Mouse (Mus musculus): ENCODE data around the gene Caprin2.
A peak's percentile ranks its signal among the peaks of the same experiment; 100 is the strongest.

Caprin2 gene

DNA sequence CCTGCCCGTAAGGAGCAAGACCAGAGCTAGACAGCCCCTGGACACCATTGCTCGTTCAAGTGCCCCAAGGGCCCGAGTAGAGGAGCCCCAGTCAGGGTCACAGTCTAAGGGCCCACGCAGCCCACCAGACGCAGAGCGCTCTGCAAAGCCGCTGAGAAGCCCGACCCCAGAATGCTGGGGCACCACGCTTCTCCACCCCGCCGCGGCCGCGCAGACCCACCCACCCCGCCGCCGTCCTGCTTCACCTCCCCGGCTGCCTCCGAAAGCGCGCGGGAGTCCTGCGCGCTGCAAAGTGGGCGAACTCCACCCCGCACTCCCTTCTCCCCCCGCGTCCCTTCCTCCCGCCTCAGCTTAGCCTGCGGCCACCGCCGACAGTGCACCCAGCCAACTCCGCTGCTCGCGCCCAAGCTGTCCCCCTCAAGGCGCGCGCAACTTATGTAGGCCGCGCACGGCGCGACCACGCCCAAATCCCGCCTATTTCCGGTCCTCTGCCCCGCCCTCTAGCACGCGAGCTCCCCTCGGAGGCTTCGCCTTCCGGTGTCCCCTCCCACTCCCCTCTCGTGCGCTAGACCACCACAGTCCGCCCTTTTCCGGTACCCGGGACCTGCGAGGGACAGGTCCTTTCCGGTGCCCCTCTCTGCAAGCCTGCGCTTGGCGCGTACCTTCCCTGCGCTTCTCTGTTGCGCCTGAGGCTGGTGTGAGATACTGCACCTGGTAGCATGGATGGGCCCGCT, at the start of gene Caprin2:
Caprin2 (minus strand) TSS at position 465 of the 734 bp plus-strand sequence.
- peak; percentile 95 for DNase-seq (ENCODE audit: low read depth, low spot score)

DNA sequence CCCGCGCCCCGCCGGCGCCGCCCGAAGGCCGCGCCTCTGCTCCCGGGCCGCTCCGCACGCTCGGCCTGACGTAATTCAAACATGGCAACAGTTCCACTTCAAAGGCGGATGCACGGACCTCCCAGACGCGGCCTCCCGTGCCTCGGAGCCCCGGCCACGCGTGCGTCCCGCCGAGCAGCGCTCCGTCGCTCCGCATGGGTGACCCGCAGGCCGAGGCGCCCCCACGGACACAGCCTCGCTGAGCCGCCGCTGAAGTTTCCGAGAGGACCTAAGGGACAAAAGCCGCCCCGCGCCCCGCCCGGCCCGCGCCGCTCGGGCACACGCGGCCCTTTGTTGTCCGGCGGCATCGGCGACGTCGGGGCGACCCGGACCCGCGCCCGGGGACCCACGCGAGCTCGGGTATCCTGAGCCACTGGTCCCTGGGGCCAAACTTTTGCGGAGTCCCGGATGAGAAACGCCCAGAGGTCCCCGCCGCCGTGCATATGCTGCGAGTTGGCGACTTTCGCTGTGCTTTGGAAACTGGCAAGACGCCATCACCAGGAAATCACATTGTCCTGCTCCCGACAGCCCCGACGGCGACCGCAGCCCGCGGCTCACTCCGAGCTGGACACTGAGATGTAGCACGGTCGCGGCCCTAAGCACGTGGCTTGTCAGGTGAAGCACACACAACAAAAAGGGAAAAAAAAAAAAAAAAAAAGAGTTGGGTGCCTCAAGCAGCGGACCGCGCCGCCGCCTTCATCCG, 48.9 kb upstream of the Caprin2 start:
- DNase-seq (ENCODE audit: low read depth, low spot score): peak; percentile 81

- no peak for DNase-seq (ENCODE audit: low read depth, low spot score)
These were observed 48.3 kb upstream of the Caprin2 start for GRCm38 (mm10) chr6:148944344-148944766.

- DNase-seq (ENCODE audit: low read depth, low spot score): no peak
These were observed 47.7 kb upstream of the Caprin2 start for GRCm38 (mm10) chr6:148943695-148944094.

DNA sequence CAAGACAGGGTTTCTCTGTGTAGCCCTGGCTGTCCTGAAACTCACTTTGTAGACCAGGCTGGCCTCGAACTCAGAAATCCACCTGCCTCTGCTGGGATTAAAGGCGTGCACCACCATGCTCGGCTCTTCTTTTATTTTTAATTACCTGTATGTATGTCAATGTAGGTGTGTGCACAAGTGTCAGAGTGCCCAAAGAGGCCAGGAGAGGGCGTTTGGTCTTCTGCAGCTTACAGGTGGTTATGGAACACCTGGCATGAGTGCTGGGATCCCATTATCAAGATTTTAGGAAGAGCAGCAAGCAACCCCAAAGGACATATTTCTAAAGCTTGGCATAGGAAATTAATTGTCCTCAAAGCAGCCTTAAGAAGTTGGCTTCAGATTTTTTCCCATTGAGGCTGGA, 46.4 kb upstream of the Caprin2 start:
- peak; percentile 30 for DNase-seq (ENCODE audit: low read depth, low spot score)

GRCm38 (mm10) chr6:148941880-148942279, 45.8 kb upstream of the Caprin2 start:
- no peak for DNase-seq (ENCODE audit: low read depth, low spot score)

GRCm38 (mm10) chr6:148940383-148940782, 44.3 kb upstream of the Caprin2 start:
- DNase-seq (ENCODE audit: low read depth, low spot score): peak; percentile 51

DNA sequence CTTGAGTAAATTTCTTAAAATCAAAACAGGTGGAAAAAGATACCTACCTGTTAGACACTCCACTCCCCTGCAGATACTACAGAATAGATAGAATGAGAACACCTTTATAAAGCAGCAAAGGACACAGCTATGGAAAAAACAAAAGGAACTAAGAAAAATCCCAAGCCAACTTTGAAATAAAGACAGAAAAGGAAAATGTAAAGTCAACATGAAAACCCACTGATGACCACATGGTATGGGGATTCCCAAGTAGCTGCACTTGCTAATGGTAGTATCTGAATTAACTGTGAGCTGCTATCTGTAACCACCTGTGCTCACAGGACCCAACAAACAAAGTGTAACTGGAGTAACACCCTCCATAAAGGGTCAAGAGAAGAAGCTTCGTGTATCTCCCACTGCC, 41.7 kb upstream of the Caprin2 start:
- DNase-seq (ENCODE audit: low read depth, low spot score): no peak

DNA sequence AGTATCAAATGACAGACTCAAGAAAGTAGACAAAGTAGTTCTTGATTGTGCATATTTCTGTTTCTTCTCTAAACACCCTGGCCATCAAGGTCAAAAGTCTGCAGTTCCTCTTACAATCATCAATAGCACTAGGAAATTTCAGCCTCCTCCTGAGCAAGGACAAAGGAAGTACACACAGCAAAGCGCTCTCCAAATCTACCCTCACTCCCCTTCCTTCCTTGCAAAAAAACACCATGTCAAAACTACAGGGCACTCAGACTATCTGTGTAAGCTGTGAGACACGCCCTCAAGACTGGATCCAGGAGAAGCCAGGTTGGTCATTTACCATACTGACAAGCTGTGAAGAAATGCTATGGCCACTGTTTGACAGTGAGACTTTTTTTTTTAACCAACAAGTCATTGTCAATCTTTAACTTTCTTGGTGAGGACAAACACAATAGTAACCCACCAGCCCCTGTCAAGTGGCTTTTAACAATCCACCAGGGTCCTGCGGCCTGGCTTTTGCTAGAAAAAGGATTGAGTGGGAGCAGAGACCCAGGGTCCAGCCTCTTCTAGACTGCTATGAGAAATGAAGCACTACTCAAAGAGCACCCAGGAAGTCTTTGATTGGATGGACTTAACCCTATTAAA, 39.0 kb upstream of the Caprin2 start:
- no peak for DNase-seq (ENCODE audit: low read depth, low spot score)

GRCm38 (mm10) chr6:148931281-148931680, 35.2 kb upstream of the Caprin2 start:
- DNase-seq (ENCODE audit: low read depth, low spot score): peak; percentile 49

DNA sequence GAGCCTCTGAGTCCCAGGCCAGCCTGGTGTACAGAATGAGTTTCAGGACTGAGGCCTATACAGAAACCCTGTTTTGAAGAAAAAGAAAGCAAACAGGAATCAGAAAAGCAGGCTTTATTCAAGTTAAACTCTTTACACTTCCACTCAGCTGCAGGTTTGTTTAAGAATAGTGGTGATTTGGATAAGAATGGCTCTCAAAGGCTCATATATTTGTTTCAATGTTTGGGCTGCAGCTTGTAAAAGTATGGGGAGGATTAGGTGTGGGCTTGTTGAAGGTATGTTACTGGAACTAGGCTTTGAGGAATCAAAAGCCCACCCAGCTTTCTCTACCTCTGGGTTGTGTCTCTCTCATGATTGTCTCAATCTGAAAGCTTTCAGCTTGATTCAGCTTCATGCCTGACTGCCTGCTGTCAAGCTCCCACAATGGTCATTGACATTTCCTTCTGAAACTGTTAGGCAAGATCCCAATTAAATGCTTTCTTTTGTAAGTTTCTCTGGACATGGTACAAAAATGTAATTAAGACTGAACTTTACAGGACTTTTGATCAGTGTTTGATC, 22.9 kb upstream of the Caprin2 start:
- DNase-seq (ENCODE audit: low read depth, low spot score): no peak

DNA sequence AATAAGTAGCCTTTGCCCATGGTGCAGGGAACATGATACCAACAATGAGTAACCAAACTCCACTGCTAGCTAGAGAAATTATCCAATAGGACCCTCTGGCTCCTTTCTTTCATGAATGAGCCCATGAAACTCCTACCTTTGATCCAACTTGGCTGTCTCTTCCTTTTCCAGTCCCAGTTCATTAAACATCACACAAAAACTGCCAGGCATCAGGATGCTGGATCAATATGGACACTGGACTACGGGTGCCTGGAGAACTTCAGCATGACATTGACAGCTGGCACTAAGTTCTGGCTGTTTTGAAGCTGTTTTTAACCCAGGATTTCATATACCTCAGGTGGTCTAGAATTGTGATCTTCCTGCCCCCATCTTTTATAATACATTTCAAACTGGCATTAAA, 21.6 kb upstream of the Caprin2 start:
- no peak for DNase-seq (ENCODE audit: low read depth, low spot score)

DNA sequence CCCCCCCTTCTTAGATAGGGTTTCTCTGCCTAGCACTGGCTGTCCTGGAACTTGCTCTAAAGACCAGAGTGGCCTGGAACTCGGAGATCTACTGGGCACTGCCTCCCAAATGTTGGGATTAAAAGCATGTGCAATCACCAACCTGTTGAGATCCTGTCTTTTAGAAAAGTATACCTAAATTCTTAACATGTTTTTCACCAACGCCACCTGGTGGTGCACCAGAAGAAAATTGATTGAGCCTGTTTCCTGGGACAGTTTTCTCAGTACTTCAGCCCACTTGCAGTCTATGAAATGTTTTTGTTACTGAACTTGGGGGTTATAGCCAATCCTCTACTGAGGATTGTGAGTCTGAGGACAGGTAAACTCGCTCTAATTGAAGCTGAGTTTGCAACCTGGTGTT, 20.8 kb upstream of the Caprin2 start:
- peak; percentile 64 for DNase-seq (ENCODE audit: low read depth, low spot score)

DNA sequence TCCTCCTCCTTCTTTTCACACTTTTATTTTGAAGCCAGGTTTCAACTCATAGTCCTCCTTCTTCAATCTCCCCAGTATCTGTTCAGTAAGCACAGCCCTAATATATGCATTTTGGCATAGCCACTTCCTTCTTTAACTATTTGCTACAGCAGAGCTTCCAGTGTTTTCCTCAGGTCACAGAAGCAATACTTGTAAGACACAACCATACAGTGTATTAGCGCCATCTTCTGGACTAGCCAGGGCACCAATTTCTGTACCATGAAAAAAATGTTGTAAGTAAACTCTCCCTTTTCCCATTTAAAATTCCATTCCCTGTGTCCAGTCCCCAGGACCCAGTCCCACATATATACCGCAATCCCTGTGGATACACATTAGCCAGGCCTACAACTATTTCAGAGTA, 17.9 kb upstream of the Caprin2 start:
- DNase-seq (ENCODE audit: low read depth, low spot score): peak; percentile 78

DNA sequence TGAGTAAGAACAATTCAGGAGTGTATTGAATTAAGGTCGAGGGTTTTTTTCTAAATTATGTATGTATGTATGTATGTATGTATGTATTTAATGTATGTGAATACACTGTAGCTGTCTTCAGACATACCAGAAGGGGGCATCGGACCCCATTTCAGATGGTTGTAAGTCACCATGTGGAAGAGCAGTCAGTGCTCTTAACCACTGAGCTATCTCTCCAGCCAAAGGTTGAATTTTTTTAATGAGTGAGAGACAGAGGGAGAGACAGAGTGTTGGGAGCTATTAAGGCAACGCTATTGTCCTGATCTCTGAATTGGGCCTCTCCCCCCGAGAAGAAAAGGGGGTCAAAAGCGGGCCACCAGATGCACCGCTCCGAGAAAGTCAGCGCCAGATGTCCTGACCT, 15.9 kb upstream of the Caprin2 start:
- DNase-seq (ENCODE audit: low read depth, low spot score): peak; percentile 16

DNA sequence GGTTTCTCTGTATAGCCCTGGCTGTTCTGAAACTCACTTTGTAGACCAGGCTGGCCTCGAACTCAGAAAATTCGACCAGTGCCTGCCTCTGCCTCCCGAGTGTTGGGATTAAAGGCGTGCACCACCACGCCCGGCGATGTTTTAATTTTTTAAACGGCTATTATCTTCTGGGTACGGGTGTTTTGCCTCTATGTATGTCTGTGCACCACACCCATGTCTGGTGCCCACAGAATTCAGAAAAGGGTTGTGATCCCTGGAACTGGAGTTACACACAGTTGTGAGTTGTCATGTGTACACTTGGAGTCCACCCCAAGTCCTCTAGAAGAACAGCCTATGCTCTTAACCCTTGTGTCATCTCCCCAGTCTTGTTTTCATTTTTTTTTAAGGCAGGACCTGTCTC, 10.9 kb upstream of the Caprin2 start:
- no peak for DNase-seq (ENCODE audit: low read depth, low spot score)

DNA sequence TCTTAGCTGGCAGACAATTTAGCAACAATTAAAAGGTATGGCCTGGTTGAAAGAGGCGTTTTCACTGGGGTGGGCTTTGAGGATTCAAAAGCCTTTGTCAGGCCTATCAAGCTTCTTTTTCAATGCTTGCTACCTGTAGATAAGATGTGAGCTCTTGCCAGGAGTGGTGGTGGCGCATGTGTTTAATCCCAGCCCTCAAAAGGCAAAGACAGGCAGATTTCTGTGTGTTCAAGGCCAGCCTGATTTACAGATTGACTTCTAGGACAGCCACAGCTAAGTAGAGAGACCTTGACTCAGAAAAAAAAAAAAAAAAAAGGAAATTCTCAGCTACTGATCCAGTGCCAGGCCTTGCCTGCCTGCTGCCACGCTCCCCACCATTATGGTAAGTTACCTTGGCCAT, 6.7 kb upstream of the Caprin2 start:
- no peak for DNase-seq (ENCODE audit: low read depth, low spot score)

GRCm38 (mm10) chr6:148896507-148896851, 442 bp upstream of the Caprin2 start:
- no peak for DNase-seq (ENCODE audit: low read depth, low spot score)

DNA sequence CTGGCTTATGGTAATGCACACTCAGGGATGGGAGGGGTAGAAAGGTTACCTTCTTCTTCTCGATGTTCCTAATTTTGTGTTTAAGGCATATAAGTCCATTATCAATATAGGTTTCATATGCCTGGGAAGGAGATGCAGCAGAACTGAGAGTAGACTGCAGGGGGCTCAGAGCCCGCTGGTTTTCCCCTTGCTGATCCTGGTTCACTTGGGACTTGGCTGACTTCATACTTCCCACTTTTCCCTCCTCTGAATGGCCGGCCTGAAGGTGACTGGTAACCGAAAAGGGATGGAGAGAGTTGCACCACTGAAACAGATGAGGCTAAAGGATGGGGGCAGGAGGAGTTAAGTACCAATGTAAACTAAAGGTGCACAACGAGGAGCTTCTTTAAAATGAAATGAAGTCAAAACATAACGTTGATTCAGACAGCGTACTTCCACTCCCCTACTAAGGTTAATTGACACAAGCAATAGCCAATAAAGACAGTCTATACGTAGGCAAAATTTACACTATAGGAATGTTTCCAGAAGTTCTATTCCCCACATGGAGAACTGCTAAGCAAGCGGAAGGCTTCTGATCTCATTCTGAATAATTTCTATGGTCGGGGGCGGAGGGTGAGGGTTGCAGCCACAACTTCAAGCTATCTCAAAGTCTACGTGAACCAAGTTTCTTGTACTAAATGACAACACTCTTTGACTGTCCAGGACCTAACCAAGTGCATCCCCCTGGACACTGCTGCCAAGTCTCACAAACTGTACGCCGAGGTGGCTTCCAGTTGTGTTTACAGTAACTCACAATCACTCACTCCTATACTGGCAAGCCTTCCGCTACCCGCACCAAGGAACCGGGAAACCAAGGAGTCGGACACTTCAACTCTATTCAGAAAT, 907 bp downstream of the Caprin2 start:
- DNase-seq (ENCODE audit: low read depth, low spot score): peak; percentile 33

DNA sequence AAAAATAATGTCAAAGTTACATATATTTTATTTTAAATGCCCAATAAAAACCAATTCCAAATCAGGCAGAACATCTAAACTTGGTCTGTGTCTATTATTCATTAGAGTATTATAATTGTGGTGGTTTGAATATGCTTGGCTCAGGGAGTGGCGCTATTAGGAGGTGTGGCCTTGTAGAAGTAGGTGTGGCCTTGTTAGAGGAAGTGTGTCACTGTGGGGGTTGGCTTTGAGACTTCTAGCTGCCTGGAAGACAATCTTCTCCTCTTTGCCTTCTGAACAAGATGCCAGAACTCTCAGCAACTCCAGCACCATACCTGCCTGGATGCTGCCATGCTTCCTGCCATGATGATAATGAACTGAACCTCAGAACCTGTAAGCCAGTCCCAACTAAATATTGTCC, 22.1 kb downstream of the Caprin2 start:
- no peak for DNase-seq (ENCODE audit: low read depth, low spot score)

DNA sequence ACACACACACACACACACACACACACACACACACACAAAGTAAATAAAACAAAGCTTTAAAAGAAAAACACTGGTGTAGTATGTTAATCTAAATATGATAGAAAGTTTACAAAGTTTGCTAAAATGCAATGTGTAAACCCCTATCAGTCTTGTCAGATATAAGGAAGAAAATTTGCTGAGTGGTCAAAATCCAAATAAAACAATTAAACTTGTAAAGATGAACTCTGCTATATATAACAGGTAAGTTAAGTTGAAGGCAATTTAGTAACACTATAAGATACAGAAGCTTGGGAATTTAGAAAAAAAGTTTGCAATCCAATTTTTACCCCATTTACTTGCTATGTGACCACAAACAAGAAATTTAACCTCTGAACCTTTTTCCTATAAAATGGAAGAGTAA, 50.4 kb downstream of the Caprin2 start:
- DNase-seq (ENCODE audit: low read depth, low spot score): no peak
